ENCODE assay signal across 8 mouse cellular contexts in genomic region chr7:99535741-99536501, GRCm38 (mm10). TPM values are rescaled to one million over a fixed set of nuclear protein-coding genes. Genes with fewer than 3 reads are reported as not detected.
DNase-seq lines count a peak whose midpoint lies in the region; ATAC-seq and TF ChIP-seq lines count a peak whose summit lies in the region.

No protein-coding gene starts in this region.

- intact Hi-C loops in heart, postnatal 36 days (cut with DNase I): loop anchor here (5.0 kb wide), 1 partner anchor 34 kb away; no protein-coding TSS in a partner anchor

- peak; percentile 34 for ATAC-seq in common myeloid progenitor, adult 5-6 weeks (replicated peaks; ENCODE audit: low read depth, poor library complexity, severe bottlenecking)
- peak; percentile 26 for ATAC-seq in liver, embryonic 11.5 days (replicated peaks; ENCODE audit: low FRiP score)

- no peaks in the 10 kb centered on the region for H3K27me3 ChIP-seq in cerebellum, adult 2 months (ENCODE audit: control insufficient read depth, insufficient read depth, low read length)
- no peaks in the 10 kb centered on the region for H3K27me3 ChIP-seq in liver, embryonic 11.5 days (replicated peaks; ENCODE audit: control insufficient read depth, insufficient read depth, low read length)

- peak overlapping the region; percentile 94 for H3K4me2 ChIP-seq in liver, embryonic 11.5 days

- H3K36me3 ChIP-seq in liver, embryonic 11.5 days (ENCODE audit: control insufficient read depth, insufficient read depth, low read length): no peaks in the 10 kb centered on the region; the same call in 1 of the 2 replicates

- peak overlapping the region; percentile 63; the same call in 1 of the 2 replicates for H3K27ac ChIP-seq in cerebellum, adult 2 months (ENCODE audit: insufficient read depth, low read length)
- H3K27ac ChIP-seq in liver, embryonic 11.5 days (ENCODE audit: low read depth, low read length): peak overlapping the region; percentile 97

- H3K9ac ChIP-seq in liver, embryonic 11.5 days (ENCODE audit: low read depth, low read length): peak overlapping the region; percentile 94

- TF ChIP-seq POLR2A in cerebellum, adult 2 months (IDR thresholded peaks at IDR 0.05; ENCODE audit: borderline replicate concordance, insufficient read depth, low read length): no peak

- DNase-seq in cerebellum, adult 2 months: peak in 1 of 2 experiments; percentile 48
- no peak for DNase-seq in cerebellum, adult 11 months
- DNase-seq in 416B (ENCODE audit: low read depth): peak; percentile 87
- peak; percentile 37 to 47 for DNase-seq in heart, postnatal 36 days
- DNase-seq in liver, embryonic 11.5 days (ENCODE audit: low spot score): peak; percentile 61
- peak; percentile 88 for DNase-seq in naive thymus-derived CD4-positive, alpha-beta T cell, adult 2 months (ENCODE audit: low read depth)
- DNase-seq in urinary bladder, postnatal 4 days (ENCODE audit: low spot score in 2 of 2): no peak

- no peaks in the 10 kb centered on the region for H3K9me3 ChIP-seq in liver, embryonic 11.5 days (ENCODE audit: control insufficient read depth, low read length)

- WGBS in cerebellum, adult 2 months: 6% methylated on average over 44 of the region's 46 CpGs
- WGBS in liver, embryonic 11.5 days: 7% methylated on average over 46 of the region's 46 CpGs

- H3K4me1 ChIP-seq in cerebellum, adult 2 months (ENCODE audit: control insufficient read depth, insufficient read depth, low read length): peaks cover 17% of the 10 kb centered on the region
- peaks cover 80% of the 10 kb centered on the region for H3K4me1 ChIP-seq in liver, embryonic 11.5 days (replicated peaks; ENCODE audit: control insufficient read depth, insufficient read depth, low read length)

- H3K4me3 ChIP-seq in cerebellum, adult 2 months (replicated peaks; ENCODE audit: insufficient read depth, low read depth, low read length): peak overlapping the region; percentile 58
- peak overlapping the region; percentile 72 for H3K4me3 ChIP-seq in liver, embryonic 11.5 days (ENCODE audit: low read depth, low read length)

- TF ChIP-seq CTCF in cerebellum, adult 2 months (IDR thresholded peaks at IDR 0.05; ENCODE audit: borderline replicate concordance, insufficient read depth, low read depth, low read length): no peak

RNA-seq across cellular contexts. Expression of gene Arrb1, which starts 0.7 kb away (rescaled TPM):
- polyA plus RNA-seq in cerebellum, adult 2 months (2012; rRNA removed): 111 and 115 TPM in 2 replicates
- 45.4 and 48.7 TPM in 2 replicates for total RNA-seq in common myeloid progenitor, adult 5-6 weeks (2017)
- total RNA-seq in heart, postnatal 36 days (2021): 10 to 100 TPM; 22.3 to 25.3 TPM
- polyA plus RNA-seq in liver, embryonic 11.5 days (2014; fragmentation: Nextera tagmentation; extraction: Ambion mirVana): 27.9 and 28.9 TPM in 2 replicates

RNA-seq across cellular contexts. Expression of gene Rps3, which starts 52.4 kb away (rescaled TPM):
- polyA plus RNA-seq in cerebellum, adult 2 months (2012; rRNA removed): 391 and 434 TPM in 2 replicates
- 1,801 and 2,134 TPM in 2 replicates for total RNA-seq in common myeloid progenitor, adult 5-6 weeks (2017)
- 100 to 1,000 TPM; 324 to 333 TPM for total RNA-seq in heart, postnatal 36 days (2021)
- polyA plus RNA-seq in liver, embryonic 11.5 days (2014; fragmentation: Nextera tagmentation; extraction: Ambion mirVana): 934 and 944 TPM in 2 replicates

Comparison
In these comparisons a context has a peak if more than half of its experiments do, and no peak if none do; other contexts are left out.
1. DNase-seq: peak in 416B (single experiment), heart, postnatal 36 days (2 of 2), liver, embryonic 11.5 days (single experiment) and naive thymus-derived CD4-positive, alpha-beta T cell, adult 2 months (single experiment); none in cerebellum, adult 11 months (single experiment) and urinary bladder, postnatal 4 days (0 of 2).